Mouse (Mus musculus) midbrain, embryonic 16.5 days (tissue): ENCODE measurements around the gene Scamp3. TPM values are rescaled to one million over a fixed set of nuclear protein-coding genes. Genes with fewer than 3 reads are reported as not detected.
A peak's percentile ranks its signal among the peaks of the same experiment; 100 is the strongest.
"Not testable (repeated sequence)": the region's sequence is repeated elsewhere in the genome, so short reads cannot be mapped to it uniquely, and the experiment has no call there.

Experiments
- ATAC-seq: fragments of 200-750 bp; cut with Nextera tagmentation; 2 replicates; pipeline ENCODE4 v1.8.0; 2017; ENCODE audit warnings: moderate TSS enrichment
- H3K27ac ChIP-seq: fragments of 300-500 bp; sonication (generic); 2 replicates; pipeline ENCODE4 v1.5.1; 2014; ENCODE audit warnings: mild to moderate bottlenecking, low read length, mixed read lengths
- H3K27me3 ChIP-seq: fragments of 300-500 bp; sonication (generic); 2 replicates; pipeline ENCODE4 v1.6.1; 2014; ENCODE audit warnings: low read depth, low read length, mixed read lengths; ENCODE audit not compliant: control insufficient read depth, insufficient read depth
- H3K36me3 ChIP-seq: fragments of 300-500 bp; sonication (generic); 2 replicates; pipeline ENCODE4 v1.6.1; 2014; ENCODE audit warnings: mild to moderate bottlenecking, low read length, moderate library complexity, mixed read lengths; ENCODE audit not compliant: control insufficient read depth, insufficient read depth
- H3K4me1 ChIP-seq: fragments of 300-500 bp; sonication (generic); 2 replicates; pipeline ENCODE4 v1.6.1; 2014; ENCODE audit warnings: mild to moderate bottlenecking, low read length, mixed read lengths; ENCODE audit not compliant: control insufficient read depth, insufficient read depth
- H3K4me2 ChIP-seq: fragments of 300-500 bp; sonication (generic); 2 replicates; pipeline ENCODE4 v1.6.1; 2014; ENCODE audit warnings: mild to moderate bottlenecking, low read length, mixed read lengths
- H3K4me3 ChIP-seq: fragments of 300-500 bp; sonication (generic); 2 replicates; pipeline ENCODE4 v1.5.1; 2014; ENCODE audit warnings: low read depth, mild to moderate bottlenecking, low read length, moderate library complexity, mixed read lengths
- H3K9ac ChIP-seq: fragments of 300-500 bp; sonication (generic); 2 replicates; pipeline ENCODE4 v1.6.1; 2014; ENCODE audit warnings: low read depth, low read length, mixed read lengths
- H3K9me3 ChIP-seq: fragments of 300-500 bp; sonication (generic); replicated peaks from 2 replicates; pipeline ENCODE4 v1.6.1; 2014; ENCODE audit warnings: mild to moderate bottlenecking, low read length, mixed read lengths; ENCODE audit not compliant: control insufficient read depth, poor library complexity, severe bottlenecking
- WGBS: fragments of 180-500 bp; shearing (Covaris S2); extraction: QIAGEN DNeasy Blood & Tissue Kit; methylation state at CpG from one replicate; pipeline ENCODE4 v1.1.7; 2014; 5-methylcytosine and 5-hydroxymethylcytosine counted together
- polyA plus RNA-seq: library from polyadenylated mRNA; unstranded; fragments of >200 nt; fragmentation: Nextera tagmentation; extraction: Ambion mirVana; gene quantifications from 2 replicates; pipeline ENCODE4 v1.2.1, GENCODE M21; 2015

The Scamp3 gene
- polyA plus RNA-seq, 1 experiment from 2014 or later, result 152 TPM

DNA sequence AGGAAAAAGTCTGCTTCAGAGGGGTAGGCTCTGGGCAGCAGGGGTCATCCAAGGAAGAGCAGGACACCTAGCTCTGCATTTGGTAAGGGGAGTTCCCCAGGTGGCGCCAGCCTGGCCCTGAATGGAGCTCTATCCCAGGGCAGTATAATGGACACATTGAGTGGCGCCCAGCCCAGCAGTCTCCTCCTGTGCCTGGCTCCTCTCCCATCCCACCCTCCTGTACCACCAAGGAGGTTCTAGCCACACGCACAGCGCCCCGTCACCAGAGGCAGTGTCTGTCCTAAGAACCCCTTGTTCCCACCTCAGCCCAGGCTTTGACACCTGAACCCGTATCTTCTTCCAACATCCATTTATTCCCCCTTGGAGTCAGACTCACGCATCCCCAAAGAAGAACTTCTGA lies 32.5 kb downstream of the Scamp3 start:
- Histone ChIP-seq H3K4me2 (no peak overlapping the region), H3K27me3 (no peaks in the 10 kb centered on the region), H3K9ac (no peak overlapping the region), H3K36me3 (peaks cover 35% of the 10 kb centered on the region), H3K4me3 (no peak overlapping the region), H3K9me3 (no peaks in the 10 kb centered on the region), H3K4me1 (peaks cover 8% of the 10 kb centered on the region), H3K27ac (no peak overlapping the region)
- ATAC-seq, result no peak
- 89% methylated on average over 7 of the region's 7 CpGs for whole genome bisulfite sequencing

DNA sequence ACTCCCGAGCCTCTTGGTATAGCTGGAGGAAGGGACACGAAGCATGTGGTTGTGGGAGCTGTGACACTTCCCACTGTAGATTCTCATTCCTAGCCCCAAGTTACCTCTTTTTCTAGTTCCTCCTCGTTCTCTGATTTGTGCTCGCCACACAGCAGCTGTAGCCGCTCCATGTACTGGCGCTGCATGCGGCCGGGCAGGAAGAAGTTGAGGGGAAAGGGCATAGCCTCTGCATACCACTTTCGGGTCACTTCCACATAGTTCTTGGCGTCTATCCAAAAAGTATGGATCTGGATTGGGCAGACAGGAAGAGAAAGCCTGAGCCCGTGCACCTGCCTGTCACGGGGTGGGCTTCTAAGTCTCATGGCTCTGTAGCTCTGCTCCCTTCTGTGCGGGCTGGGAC lies 32.9 kb downstream of the Scamp3 start:
- no peaks in the 10 kb centered on the region for H3K27me3 ChIP-seq
- no peak for ATAC-seq
- H3K9ac ChIP-seq, result no peak overlapping the region
- WGBS, result 86% methylated on average over 13 of the region's 13 CpGs
- H3K4me3 ChIP-seq, result no peak overlapping the region
- no peak overlapping the region for H3K27ac ChIP-seq
- H3K4me1 ChIP-seq, result peaks cover 10% of the 10 kb centered on the region
- no peak overlapping the region for H3K4me2 ChIP-seq
- peaks cover 31% of the 10 kb centered on the region for H3K36me3 ChIP-seq
- H3K9me3 ChIP-seq, result no peaks in the 10 kb centered on the region

GRCm38 (mm10) chr3:89210731-89211130 lies 33.5 kb downstream of the Scamp3 start:
- H3K9me3 ChIP-seq, result no peaks in the 10 kb centered on the region
- H3K9ac ChIP-seq, result no peak overlapping the region
- ATAC-seq, result no peak
- WGBS, result 90% methylated on average over 7 of the region's 7 CpGs
- no peak overlapping the region for H3K27ac ChIP-seq
- H3K4me1 ChIP-seq, result peaks cover 16% of the 10 kb centered on the region
- H3K27me3 ChIP-seq, result no peaks in the 10 kb centered on the region
- peaks cover 26% of the 10 kb centered on the region for H3K36me3 ChIP-seq
- H3K4me3 ChIP-seq, result no peak overlapping the region
- H3K4me2 ChIP-seq, result no peak overlapping the region

- peak overlapping the region; percentile 90 for H3K9ac ChIP-seq
- peak; percentile 88 for ATAC-seq
- no peaks in the 10 kb centered on the region for H3K27me3 ChIP-seq
- under 1% methylated on average over 68 of the region's 69 CpGs for WGBS
- peak overlapping the region; percentile 98 for H3K27ac ChIP-seq
- H3K4me1 ChIP-seq, result peaks cover 21% of the 10 kb centered on the region
- peak overlapping the region; percentile 58 for H3K4me3 ChIP-seq
- H3K9me3 ChIP-seq, result no peaks in the 10 kb centered on the region
- peaks cover 7% of the 10 kb centered on the region; the same call in 1 of the 2 replicates for H3K36me3 ChIP-seq
- H3K4me2 ChIP-seq, result peak overlapping the region; percentile 69
Observed at GRCm38 (mm10) chr3:89213803-89214530, 36.7 kb downstream of the Scamp3 start.

DNA sequence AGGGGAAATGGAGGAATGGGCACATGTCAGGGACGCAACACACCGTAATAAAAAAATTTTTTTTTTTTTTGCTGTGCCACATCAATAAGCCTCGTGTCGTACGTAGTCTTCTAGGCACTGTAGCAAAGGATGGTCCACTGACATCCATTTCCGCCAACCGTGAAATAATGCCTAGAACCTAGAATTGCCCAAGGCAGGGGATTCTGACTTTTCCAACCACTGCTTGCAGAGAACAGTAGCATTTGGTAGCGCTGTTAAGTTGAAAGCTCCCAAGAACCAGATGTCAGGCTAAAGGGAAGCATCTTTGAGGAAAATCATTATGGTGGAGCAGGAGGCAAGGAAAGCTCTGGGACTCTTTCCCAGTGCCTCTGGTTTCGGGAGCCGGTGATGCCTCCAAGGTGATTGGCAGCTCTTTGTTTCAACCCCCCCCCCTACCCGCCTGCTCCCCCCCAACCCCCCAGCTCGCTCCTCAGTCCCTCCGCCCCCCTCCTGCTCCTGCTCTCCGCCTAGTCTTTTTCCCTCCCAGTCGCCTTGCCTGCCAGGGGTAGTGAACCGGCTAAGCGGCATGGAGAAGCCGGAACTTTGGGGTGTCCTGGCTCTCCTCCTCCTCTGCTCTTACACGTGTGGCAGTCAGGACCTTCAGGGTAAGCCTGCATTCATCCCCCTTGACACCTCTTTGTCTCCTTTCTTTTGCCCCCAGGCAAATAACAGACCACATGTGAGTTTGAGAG lies 37.6 kb downstream of the Scamp3 start, which contains the start of gene Thbs3:
Gene Thbs3, plus strand, starts transcription at position 500 of the 731 bp plus-strand sequence.
- H3K27me3 ChIP-seq, result no peaks in the 10 kb centered on the region
- H3K36me3 ChIP-seq, result 0 out of 2 replicates have a peak, but pooled peaks cover 3% of the 10 kb centered on the region
- H3K9me3 ChIP-seq, result no peaks in the 10 kb centered on the region
- ATAC-seq, result no peak
- H3K27ac ChIP-seq, result peak within 1 kb of the TSS; percentile 98
- peak within 1 kb of the TSS; percentile 58 for H3K4me3 ChIP-seq
- 1% methylated on average over 16 of the region's 19 CpGs for WGBS
- peaks cover 21% of the 10 kb centered on the region for H3K4me1 ChIP-seq
- peak within 1 kb of the TSS; percentile 90 for H3K9ac ChIP-seq
- peak within 1 kb of the TSS; percentile 69 for H3K4me2 ChIP-seq

DNA sequence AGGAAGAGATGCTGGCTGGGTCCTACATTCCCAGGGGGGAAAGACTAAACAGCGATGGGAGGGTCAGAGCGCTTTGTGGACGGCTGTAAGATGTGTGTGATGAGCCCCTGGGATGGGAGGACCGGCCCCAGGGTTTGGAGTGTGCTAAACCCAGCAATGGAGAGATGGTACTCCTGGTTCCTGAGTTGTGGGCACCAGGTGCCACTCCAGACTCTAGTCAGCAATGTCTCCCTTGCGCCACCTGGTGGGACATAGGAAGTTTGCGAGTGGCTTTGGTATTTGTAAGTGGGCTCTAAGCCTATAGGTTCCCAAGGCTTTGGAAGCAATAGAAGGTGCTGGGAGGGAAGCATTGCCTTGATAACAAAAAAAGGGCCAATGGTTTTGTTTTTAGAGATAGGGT lies 38.6 kb downstream of the Scamp3 start:
- WGBS, result 0% methylated on average over 6 of the region's 6 CpGs
- Histone ChIP-seq H3K4me1 (peaks cover 21% of the 10 kb centered on the region), H3K27me3 (no peaks in the 10 kb centered on the region), H3K4me3 (peak overlapping the region; percentile 58), H3K9ac (peak overlapping the region; percentile 90), H3K4me2 (peak overlapping the region; percentile 69), H3K27ac (peak overlapping the region; percentile 98), H3K9me3 (no peaks in the 10 kb centered on the region), H3K36me3 (no peaks in the 10 kb centered on the region)
- ATAC-seq, result peak; percentile 52

DNA sequence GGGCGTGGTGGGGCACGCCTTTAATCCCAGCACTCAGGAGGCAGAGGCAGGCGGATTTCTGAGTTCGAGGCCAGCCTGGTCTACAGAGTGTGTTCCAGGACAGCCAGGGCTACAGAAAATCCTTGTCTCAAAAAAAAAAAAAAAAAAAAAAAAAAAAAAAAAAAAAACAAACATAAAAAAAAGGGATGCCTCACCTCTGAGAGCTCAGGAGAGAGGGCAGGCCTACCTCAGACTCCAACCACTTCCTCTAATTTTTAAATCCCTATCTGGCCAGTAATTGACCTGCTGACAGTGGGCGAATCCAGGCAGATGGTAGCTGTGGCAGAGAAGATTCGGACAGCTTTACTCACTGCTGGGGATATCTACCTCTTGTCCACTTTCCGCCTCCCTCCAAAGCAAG lies 39.1 kb downstream of the Scamp3 start:
- H3K9me3 ChIP-seq, H3K27me3 ChIP-seq, H3K4me2 ChIP-seq, H3K4me3 ChIP-seq, ATAC-seq, H3K36me3 ChIP-seq: not testable (repeated sequence)
- Histone ChIP-seq H3K4me1 (peaks cover 21% of the 10 kb centered on the region), H3K9ac (0 out of 2 replicates have a peak overlapping the region, but pooled peaks have one; percentile 7), H3K27ac (0 out of 2 replicates have a peak overlapping the region, but pooled peaks have one; percentile 98)
- 68% methylated on average over 7 of the region's 7 CpGs for WGBS

GRCm38 (mm10) chr3:89218271-89218670 lies 41.0 kb downstream of the Scamp3 start:
- H3K27ac ChIP-seq, result no peak overlapping the region
- no peaks in the 10 kb centered on the region for H3K27me3 ChIP-seq
- H3K9me3 ChIP-seq, result no peaks in the 10 kb centered on the region
- H3K4me1 ChIP-seq, result peaks cover 14% of the 10 kb centered on the region
- no peaks in the 10 kb centered on the region for H3K36me3 ChIP-seq
- H3K4me2 ChIP-seq, result no peak overlapping the region
- H3K4me3 ChIP-seq, result no peak overlapping the region
- WGBS, result 66% methylated on average over 1 of the region's 1 CpGs
- no peak overlapping the region for H3K9ac ChIP-seq
- no peak for ATAC-seq

DNA sequence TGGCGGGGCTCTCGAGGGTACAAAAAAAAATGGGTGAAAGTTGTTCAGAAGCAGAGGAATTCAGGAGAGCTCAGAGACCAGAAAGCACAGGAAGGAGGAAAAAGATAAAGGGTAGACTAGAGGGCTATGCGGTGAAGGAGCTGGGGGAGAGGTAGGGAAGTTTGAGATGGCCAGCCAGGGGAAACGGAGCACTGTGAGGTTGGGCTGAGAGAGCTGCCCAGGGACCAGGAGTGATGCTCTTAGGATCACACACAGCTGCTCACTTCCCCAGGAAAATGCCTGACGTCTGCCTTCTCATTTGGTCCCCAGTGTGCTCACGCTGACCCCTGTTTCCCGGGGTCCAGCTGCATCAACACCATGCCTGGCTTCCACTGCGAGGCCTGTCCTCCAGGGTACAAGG lies 42.3 kb downstream of the Scamp3 start:
- 46% methylated on average over 8 of the region's 8 CpGs for WGBS
- Histone ChIP-seq H3K4me1 (peaks cover 26% of the 10 kb centered on the region), H3K9me3 (no peaks in the 10 kb centered on the region), H3K4me2 (no peak overlapping the region), H3K27ac (no peak overlapping the region), H3K4me3 (no peak overlapping the region), H3K36me3 (no peaks in the 10 kb centered on the region), H3K27me3 (no peaks in the 10 kb centered on the region), H3K9ac (no peak overlapping the region)
- no peak for ATAC-seq
